Mouse (Mus musculus): Measurements from ENCODE around the gene Skap2. TPM values are rescaled to one million over a fixed set of nuclear protein-coding genes. Genes with fewer than 3 reads are reported as not detected.
A peak's percentile ranks its signal among the peaks of the same experiment; 100 is the strongest.

Skap2 gene
- polyA plus RNA-seq (2014; fragmentation: Nextera tagmentation; extraction: Ambion mirVana), result 15.3 and 20.3 TPM in 2 replicates

DNA sequence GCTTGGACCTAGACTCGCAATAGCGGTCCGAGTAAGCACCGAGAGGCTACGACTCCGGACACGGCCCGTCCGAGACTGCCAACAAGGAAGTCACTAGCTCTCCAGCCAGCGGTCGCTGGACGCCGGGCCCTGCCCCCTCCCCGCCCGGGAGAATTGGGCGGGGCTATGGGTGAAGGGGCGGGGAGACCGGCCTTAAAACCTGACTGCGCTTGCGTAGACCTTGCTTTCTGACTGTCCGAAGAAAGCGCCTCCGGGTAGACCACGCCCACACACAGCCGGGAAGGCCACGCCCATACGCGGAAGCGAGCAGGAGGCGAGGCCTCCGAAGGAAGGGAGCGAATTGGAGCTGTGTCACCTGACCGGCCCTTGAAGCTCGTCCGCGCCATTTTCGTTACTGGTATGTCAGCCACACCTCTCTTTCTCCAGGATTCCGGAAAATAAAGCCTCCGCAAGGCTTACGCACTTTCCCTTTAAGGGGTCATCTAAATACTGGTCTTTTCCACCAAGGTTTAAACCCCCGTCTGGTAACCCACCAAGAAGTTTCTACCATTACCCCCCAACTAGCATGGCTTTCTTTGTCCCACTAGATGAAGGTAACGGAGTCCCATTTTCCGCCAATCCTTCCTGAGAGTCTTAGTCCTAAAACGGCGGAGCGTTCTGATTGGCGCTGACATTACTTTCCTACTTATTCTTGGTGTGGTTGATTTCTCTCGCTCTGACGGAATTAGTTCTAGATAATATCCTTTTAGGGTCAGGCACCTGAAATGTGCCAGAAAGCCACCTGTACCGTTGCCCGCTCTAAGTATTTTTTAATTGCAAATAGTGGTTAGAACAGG is at the start of gene Skap2:
TSS of gene Skap2 (minus strand) at position 141 of the 836 bp plus-strand sequence.
- Histone ChIP-seq H3K9me3 (ENCODE audit: control insufficient read depth, low read length) (no peaks in the 10 kb centered on the region), H3K27me3 (ENCODE audit: control insufficient read depth, insufficient read depth, low read length) (peaks cover 4% of the 10 kb centered on the region; the same call in 1 of the 2 replicates), H3K4me1 (ENCODE audit: control insufficient read depth, insufficient read depth, low read length) (0 out of 2 replicates have a peak, but pooled peaks cover under 1% of the 10 kb centered on the region), H3K27ac (replicated peaks; ENCODE audit: low read depth, low read length) (no peak within 1 kb of the TSS), H3K9ac (ENCODE audit: low read length) (peak within 1 kb of the TSS; percentile 64), H3K36me3 (ENCODE audit: control insufficient read depth, insufficient read depth, low read length) (no peaks in the 10 kb centered on the region), H3K4me2 (ENCODE audit: low read depth, severe bottlenecking) (peak within 1 kb of the TSS; percentile 69), H3K4me3 (ENCODE audit: low read depth, low read length) (peak within 1 kb of the TSS; percentile 47)
- DNase-seq (ENCODE audit: low spot score), result peak; percentile 100
- under 1% methylated on average over 51 of the region's 51 CpGs for WGBS
- ATAC-seq (ENCODE audit: insufficient number of reproducible peaks, low FRiP score, low TSS enrichment, low read depth), result peak; percentile 99

DNA sequence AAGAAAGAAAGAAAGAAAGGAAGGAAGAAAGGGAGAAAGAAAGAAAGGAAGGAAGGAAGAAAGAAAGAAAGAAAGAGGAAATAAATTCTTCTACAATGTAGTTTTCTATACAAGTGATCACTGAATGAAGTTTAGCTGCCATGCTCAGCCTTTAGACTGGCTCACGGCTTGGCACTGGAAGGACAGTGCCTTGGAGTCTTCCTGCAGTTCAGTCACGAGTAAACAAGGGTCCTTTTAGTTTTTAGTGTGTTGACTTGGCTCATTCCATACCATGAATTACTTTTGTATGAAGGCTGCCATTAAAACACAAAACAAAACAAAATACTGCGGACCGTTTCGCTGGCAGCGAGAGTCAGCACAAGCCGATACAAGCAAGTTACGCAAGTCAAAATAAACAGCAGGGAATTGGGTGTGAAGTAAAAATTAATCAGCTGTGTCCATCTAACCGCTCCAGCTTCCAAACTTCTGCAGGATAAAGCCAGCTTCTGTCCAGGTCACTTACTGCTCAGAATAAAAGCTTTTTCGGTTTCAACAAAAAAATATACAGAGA is 46.6 kb upstream of the Skap2 start:
- H3K9ac ChIP-seq (ENCODE audit: low read length), result no peak overlapping the region
- no peaks in the 10 kb centered on the region for H3K36me3 ChIP-seq (ENCODE audit: control insufficient read depth, insufficient read depth, low read length)
- peaks cover 10% of the 10 kb centered on the region; the same call in 1 of the 2 replicates for H3K27me3 ChIP-seq (ENCODE audit: control insufficient read depth, insufficient read depth, low read length)
- no peak for ATAC-seq (ENCODE audit: insufficient number of reproducible peaks, low FRiP score, low TSS enrichment, low read depth)
- no peak overlapping the region for H3K27ac ChIP-seq (replicated peaks; ENCODE audit: low read depth, low read length)
- DNase-seq (ENCODE audit: low spot score), result no peak
- H3K4me1 ChIP-seq (ENCODE audit: control insufficient read depth, insufficient read depth, low read length), result peaks cover 6% of the 10 kb centered on the region
- 85% methylated on average over 10 of the region's 10 CpGs for WGBS
- H3K9me3 ChIP-seq (ENCODE audit: control insufficient read depth, low read length), result no peaks in the 10 kb centered on the region
- no peak overlapping the region for H3K4me3 ChIP-seq (ENCODE audit: low read depth, low read length)
- H3K4me2 ChIP-seq (ENCODE audit: low read depth, severe bottlenecking), result no peak overlapping the region

DNA sequence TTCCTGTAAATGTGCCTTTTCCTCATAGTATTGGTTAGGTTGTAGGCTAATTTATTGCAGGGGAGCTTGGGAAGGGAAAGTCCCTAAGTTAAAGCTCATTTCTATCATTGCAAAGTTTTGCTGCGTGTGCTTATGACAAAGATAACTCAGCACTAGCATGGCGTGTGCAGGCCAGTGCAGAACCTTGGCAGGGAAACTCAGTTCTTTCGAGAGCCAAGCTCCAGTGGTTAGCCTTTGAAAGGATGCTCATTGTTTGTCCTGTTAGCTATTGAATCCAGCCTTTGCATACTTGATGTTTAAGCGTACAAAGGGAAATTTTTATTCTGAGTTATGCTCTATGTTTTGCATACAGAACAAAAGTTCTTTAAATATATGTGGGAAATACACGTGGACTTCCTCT is 45.8 kb upstream of the Skap2 start:
- no peaks in the 10 kb centered on the region for H3K9me3 ChIP-seq (ENCODE audit: control insufficient read depth, low read length)
- ATAC-seq (ENCODE audit: insufficient number of reproducible peaks, low FRiP score, low TSS enrichment, low read depth) (no peak), DNase-seq (ENCODE audit: low spot score) (no peak)
- peaks cover 10% of the 10 kb centered on the region; the same call in 1 of the 2 replicates for H3K27me3 ChIP-seq (ENCODE audit: control insufficient read depth, insufficient read depth, low read length)
- no peak overlapping the region for H3K4me3 ChIP-seq (ENCODE audit: low read depth, low read length)
- H3K27ac ChIP-seq (replicated peaks; ENCODE audit: low read depth, low read length), result no peak overlapping the region
- WGBS, result 80% methylated on average over 5 of the region's 5 CpGs
- no peaks in the 10 kb centered on the region for H3K36me3 ChIP-seq (ENCODE audit: control insufficient read depth, insufficient read depth, low read length)
- peaks cover 11% of the 10 kb centered on the region for H3K4me1 ChIP-seq (ENCODE audit: control insufficient read depth, insufficient read depth, low read length)
- no peak overlapping the region for H3K4me2 ChIP-seq (ENCODE audit: low read depth, severe bottlenecking)
- H3K9ac ChIP-seq (ENCODE audit: low read length), result no peak overlapping the region

DNA sequence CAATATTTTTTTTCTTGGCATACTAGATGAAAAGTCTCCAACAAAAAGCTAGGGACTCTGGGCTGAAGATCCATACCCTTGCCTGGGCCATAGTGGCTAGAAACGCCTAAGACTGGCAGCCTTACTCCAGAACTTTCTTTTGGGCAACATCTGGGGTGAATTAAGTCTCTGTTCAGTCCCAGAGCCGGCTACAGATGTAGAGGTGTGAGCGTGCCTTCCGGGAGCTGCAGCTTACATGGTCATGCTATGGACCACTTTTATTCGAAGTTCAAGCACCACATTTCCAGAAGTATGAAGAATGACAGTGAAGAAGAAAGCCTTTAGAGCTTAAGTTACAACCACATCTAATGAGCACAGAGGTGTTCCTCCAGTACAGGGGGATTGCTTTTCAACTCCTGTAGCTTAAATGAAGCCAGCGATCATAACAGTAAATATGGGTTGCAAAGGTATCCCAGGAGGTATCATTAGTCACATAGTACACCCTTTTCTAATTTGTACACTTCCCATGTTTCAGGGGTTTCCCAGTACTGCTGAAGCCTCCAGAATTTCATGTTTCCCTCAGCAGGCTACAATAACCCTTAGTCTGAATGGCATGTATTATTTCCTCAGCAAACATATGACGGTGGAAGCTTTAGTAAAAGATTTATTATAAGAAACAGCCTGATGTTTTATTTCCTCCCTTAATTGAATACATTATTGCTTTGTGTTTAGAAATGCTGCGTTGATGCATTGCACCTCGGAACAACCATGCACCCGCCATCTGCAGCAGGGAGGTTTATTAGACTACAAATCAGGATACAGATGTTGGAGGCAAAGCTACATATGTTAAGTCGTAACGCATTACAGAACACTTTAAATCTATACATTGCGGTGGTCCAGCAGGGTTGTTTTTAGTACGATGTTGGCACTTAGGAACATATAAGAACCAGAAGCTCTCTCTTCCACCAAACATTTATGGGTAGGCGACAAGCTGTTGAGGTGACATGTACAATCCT is 41.5 kb upstream of the Skap2 start:
- H3K4me1 ChIP-seq (ENCODE audit: control insufficient read depth, insufficient read depth, low read length), result peaks cover 11% of the 10 kb centered on the region
- peak; percentile 70 for ATAC-seq (ENCODE audit: insufficient number of reproducible peaks, low FRiP score, low TSS enrichment, low read depth)
- DNase-seq (ENCODE audit: low spot score), result peak; percentile 72

DNA sequence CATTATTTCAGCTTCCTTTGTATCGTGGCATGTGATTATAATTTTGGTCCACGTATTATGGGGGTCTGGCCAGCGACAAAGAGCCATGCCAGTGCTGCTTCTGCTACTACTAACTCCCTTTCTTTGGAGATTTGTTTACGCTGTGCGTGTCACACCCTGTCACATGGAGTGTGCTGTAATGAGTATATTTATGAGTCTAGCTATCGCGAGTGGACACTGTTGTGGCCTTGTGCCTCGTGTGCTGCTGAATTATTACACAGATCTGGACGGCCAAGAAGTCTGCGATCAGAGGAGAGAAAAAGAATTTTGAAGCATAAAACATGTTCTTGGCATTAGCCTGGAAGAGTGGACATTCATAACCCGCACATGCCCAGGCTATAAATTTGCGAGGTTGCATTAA is 37.7 kb upstream of the Skap2 start:
- WGBS, result 65% methylated on average over 12 of the region's 12 CpGs
- ATAC-seq (ENCODE audit: insufficient number of reproducible peaks, low FRiP score, low TSS enrichment, low read depth) (no peak), DNase-seq (ENCODE audit: low spot score) (no peak)
- Histone ChIP-seq H3K4me2 (ENCODE audit: low read depth, severe bottlenecking) (no peak overlapping the region), H3K9ac (ENCODE audit: low read length) (no peak overlapping the region), H3K36me3 (ENCODE audit: control insufficient read depth, insufficient read depth, low read length) (no peaks in the 10 kb centered on the region), H3K27ac (replicated peaks; ENCODE audit: low read depth, low read length) (no peak overlapping the region), H3K9me3 (ENCODE audit: control insufficient read depth, low read length) (no peaks in the 10 kb centered on the region), H3K4me1 (ENCODE audit: control insufficient read depth, insufficient read depth, low read length) (peaks cover 11% of the 10 kb centered on the region), H3K27me3 (ENCODE audit: control insufficient read depth, insufficient read depth, low read length) (no peaks in the 10 kb centered on the region), H3K4me3 (ENCODE audit: low read depth, low read length) (no peak overlapping the region)

More for the DNA sequence above, 41.5 kb upstream of the Skap2 start:
- Histone ChIP-seq H3K4me3 (ENCODE audit: low read depth, low read length) (no peak overlapping the region), H3K36me3 (ENCODE audit: control insufficient read depth, insufficient read depth, low read length) (no peaks in the 10 kb centered on the region), H3K27ac (replicated peaks; ENCODE audit: low read depth, low read length) (no peak overlapping the region), H3K27me3 (ENCODE audit: control insufficient read depth, insufficient read depth, low read length) (peaks cover 10% of the 10 kb centered on the region; the same call in 1 of the 2 replicates), H3K9me3 (ENCODE audit: control insufficient read depth, low read length) (no peaks in the 10 kb centered on the region), H3K9ac (ENCODE audit: low read length) (no peak overlapping the region), H3K4me2 (ENCODE audit: low read depth, severe bottlenecking) (no peak overlapping the region)
- WGBS, result 19% methylated on average over 15 of the region's 15 CpGs

DNA sequence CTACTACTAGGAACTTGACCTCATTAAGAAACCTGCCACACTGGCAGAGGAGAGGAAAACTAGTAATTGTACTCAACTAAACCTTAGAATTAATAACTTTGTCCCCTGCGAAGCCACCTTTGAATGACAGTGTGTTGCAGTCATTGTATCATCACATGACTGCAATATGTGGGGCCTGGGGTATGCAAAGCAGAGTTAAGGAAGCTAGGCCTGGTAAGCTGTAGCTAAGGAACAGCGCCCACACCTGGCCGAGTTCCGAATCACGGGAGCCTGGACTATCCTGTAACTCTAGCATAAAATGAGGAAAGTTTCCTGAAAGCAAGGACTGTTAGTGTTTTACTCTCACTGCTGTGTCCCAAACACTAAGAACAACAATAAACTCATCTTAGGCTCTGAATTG is 33.2 kb upstream of the Skap2 start:
- H3K27me3 ChIP-seq (ENCODE audit: control insufficient read depth, insufficient read depth, low read length), result no peaks in the 10 kb centered on the region
- no peak overlapping the region for H3K9ac ChIP-seq (ENCODE audit: low read length)
- H3K36me3 ChIP-seq (ENCODE audit: control insufficient read depth, insufficient read depth, low read length), result no peaks in the 10 kb centered on the region
- H3K9me3 ChIP-seq (ENCODE audit: control insufficient read depth, low read length), result no peaks in the 10 kb centered on the region
- peak; percentile 51 for DNase-seq (ENCODE audit: low spot score)
- ATAC-seq (ENCODE audit: insufficient number of reproducible peaks, low FRiP score, low TSS enrichment, low read depth), result no peak
- H3K4me1 ChIP-seq (ENCODE audit: control insufficient read depth, insufficient read depth, low read length), result no peaks in the 10 kb centered on the region
- no peak overlapping the region for H3K4me2 ChIP-seq (ENCODE audit: low read depth, severe bottlenecking)
- H3K27ac ChIP-seq (replicated peaks; ENCODE audit: low read depth, low read length), result no peak overlapping the region
- H3K4me3 ChIP-seq (ENCODE audit: low read depth, low read length), result no peak overlapping the region
- 60% methylated on average over 5 of the region's 5 CpGs for WGBS

DNA sequence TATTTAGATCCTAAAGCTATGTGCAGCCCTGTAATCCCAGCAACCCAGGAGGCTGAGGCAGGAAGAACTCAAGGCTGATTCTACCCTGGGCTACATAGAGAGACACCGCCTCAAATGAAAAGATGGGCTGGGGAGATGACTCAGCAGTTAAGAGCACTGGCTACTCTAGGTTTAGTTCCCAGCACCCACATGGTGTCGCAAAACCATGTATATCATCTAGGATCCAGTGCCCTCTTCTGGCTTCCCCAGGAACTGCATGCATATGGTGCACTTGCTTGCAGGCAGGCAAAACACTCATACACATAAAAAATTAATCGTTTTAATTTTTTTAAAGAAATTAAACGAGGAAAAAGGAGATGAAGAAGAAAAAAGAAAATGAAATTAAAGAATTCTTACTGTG is 23.7 kb upstream of the Skap2 start:
- no peak overlapping the region for H3K4me2 ChIP-seq (ENCODE audit: low read depth, severe bottlenecking)
- no peak overlapping the region for H3K4me3 ChIP-seq (ENCODE audit: low read depth, low read length)
- no peaks in the 10 kb centered on the region for H3K27me3 ChIP-seq (ENCODE audit: control insufficient read depth, insufficient read depth, low read length)
- DNase-seq (ENCODE audit: low spot score) (no peak), ATAC-seq (ENCODE audit: insufficient number of reproducible peaks, low FRiP score, low TSS enrichment, low read depth) (no peak)
- H3K36me3 ChIP-seq (ENCODE audit: control insufficient read depth, insufficient read depth, low read length), result no peaks in the 10 kb centered on the region
- H3K9ac ChIP-seq (ENCODE audit: low read length), result no peak overlapping the region
- no peaks in the 10 kb centered on the region for H3K9me3 ChIP-seq (ENCODE audit: control insufficient read depth, low read length)
- 87% methylated on average over 4 of the region's 4 CpGs for WGBS
- no peak overlapping the region for H3K27ac ChIP-seq (replicated peaks; ENCODE audit: low read depth, low read length)
- no peaks in the 10 kb centered on the region for H3K4me1 ChIP-seq (ENCODE audit: control insufficient read depth, insufficient read depth, low read length)

DNA sequence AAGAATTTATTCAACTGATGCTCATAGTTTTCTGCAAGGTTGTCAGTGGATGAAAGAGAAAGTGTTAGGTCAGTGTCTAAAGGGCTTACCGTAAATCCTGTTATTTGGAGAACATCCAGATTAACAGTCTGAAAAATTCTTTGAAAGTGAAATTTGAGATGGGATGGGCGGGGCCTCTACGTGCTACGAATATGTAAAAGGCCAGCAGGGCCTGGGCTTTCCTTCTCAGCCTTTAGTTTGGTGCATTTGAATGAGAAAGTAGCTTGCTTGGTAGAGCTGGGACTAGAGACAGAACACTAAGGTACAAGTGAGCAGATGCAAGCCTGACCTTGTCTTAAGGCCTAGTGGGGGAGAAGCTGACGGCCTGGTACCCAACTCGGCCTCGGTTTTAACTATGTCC is 18.8 kb upstream of the Skap2 start:
- 30% methylated on average over 7 of the region's 7 CpGs for WGBS
- Histone ChIP-seq H3K4me3 (ENCODE audit: low read depth, low read length) (no peak overlapping the region), H3K9me3 (ENCODE audit: control insufficient read depth, low read length) (no peaks in the 10 kb centered on the region), H3K36me3 (ENCODE audit: control insufficient read depth, insufficient read depth, low read length) (no peaks in the 10 kb centered on the region), H3K27me3 (ENCODE audit: control insufficient read depth, insufficient read depth, low read length) (no peaks in the 10 kb centered on the region), H3K9ac (ENCODE audit: low read length) (no peak overlapping the region), H3K27ac (replicated peaks; ENCODE audit: low read depth, low read length) (no peak overlapping the region), H3K4me2 (ENCODE audit: low read depth, severe bottlenecking) (no peak overlapping the region), H3K4me1 (ENCODE audit: control insufficient read depth, insufficient read depth, low read length) (no peaks in the 10 kb centered on the region)
- no peak for DNase-seq (ENCODE audit: low spot score)
- no peak for ATAC-seq (ENCODE audit: insufficient number of reproducible peaks, low FRiP score, low TSS enrichment, low read depth)
